ENCODE assay signal across 27 mouse cellular contexts in genomic region chr13:76447528-76447927, GRCm38 (mm10).
"Had no signal": no experiment of that assay in that cellular context is flagged by ENCODE, and none has a peak within 500 bp of the region (broad histone marks: within the 10 kb centered on the region; RNA-seq: fewer than 3 reads in every experiment).

No protein-coding gene starts in this region.

- H3K36me3 ChIP-seq: heart, embryonic 13.5 days; heart, embryonic 15.5 days; hindbrain, embryonic 10.5 days; hindbrain, embryonic 12.5 days; intestine, embryonic 15.5 days; limb, embryonic 10.5 days; limb, embryonic 12.5 days; liver, embryonic 13.5 days; liver, embryonic 15.5 days had no signal

- H3K27ac ChIP-seq: gastrocnemius, adult 2 months; heart, embryonic 13.5 days; heart, embryonic 15.5 days; hindbrain, embryonic 10.5 days; hindbrain, embryonic 12.5 days; hindbrain, embryonic 14.5 days; intestine, embryonic 15.5 days; limb, embryonic 10.5 days; limb, embryonic 12.5 days; liver, embryonic 13.5 days; liver, embryonic 15.5 days had no signal

- H3K4me1 ChIP-seq: heart, embryonic 15.5 days; hindbrain, embryonic 10.5 days; hindbrain, embryonic 12.5 days; intestine, embryonic 15.5 days; limb, embryonic 10.5 days; limb, embryonic 12.5 days; liver, embryonic 15.5 days had no signal

- ATAC-seq: hindbrain, embryonic 16.5 days; inflammation-experienced regulatory T-cells, adult 6 months; intestine, embryonic 15.5 days; intestine, postnatal 0 days; liver, postnatal 0 days had no signal

- DNase-seq: gastrocnemius, adult 2 months; gastrocnemius, postnatal 10 days; gastrocnemius, postnatal 25 days; heart, adult 18-20 months; heart, postnatal 10 days; heart, postnatal 4 days; kidney, adult 18-20 months; kidney, adult 8-10 months; kidney, postnatal 10 days; kidney, postnatal 25 days; kidney, postnatal 4 days; layer of hippocampus, adult 9-11 months; liver; liver, embryonic 13.5 days; liver, postnatal 0 days had no signal

- H3K4me3 ChIP-seq: gastrocnemius, adult 2 months; heart, embryonic 13.5 days; heart, embryonic 15.5 days; hindbrain, embryonic 10.5 days; hindbrain, embryonic 12.5 days; intestine, embryonic 15.5 days; limb, embryonic 10.5 days; limb, embryonic 12.5 days; liver, embryonic 13.5 days; liver, embryonic 15.5 days had no signal

- H3K9me3 ChIP-seq: heart, embryonic 13.5 days; heart, embryonic 15.5 days; hindbrain, embryonic 10.5 days; hindbrain, embryonic 12.5 days; intestine, embryonic 15.5 days; limb, embryonic 10.5 days; limb, embryonic 12.5 days; liver, embryonic 13.5 days; liver, embryonic 15.5 days had no signal

- H3K27me3 ChIP-seq: heart, embryonic 13.5 days; heart, embryonic 15.5 days; hindbrain, embryonic 12.5 days; intestine, embryonic 15.5 days; limb, embryonic 12.5 days; liver, embryonic 13.5 days; liver, embryonic 15.5 days had no signal
